9 mouse cellular contexts compared by ENCODE assay signal in genomic region chr2:130961851-130962250, GRCm38 (mm10). TPM values are rescaled to one million over a fixed set of nuclear protein-coding genes. Genes with fewer than 3 reads are reported as not detected.
DNase-seq lines count a peak whose midpoint lies in the region; ATAC-seq lines count a peak whose summit lies in the region.
"Had no signal": no experiment of that assay in that cellular context is flagged by ENCODE, and none has a peak within 500 bp of the region (broad histone marks: within the 10 kb centered on the region; RNA-seq: fewer than 3 reads in every experiment).

No protein-coding gene starts in this region.

- no peak overlapping the region for H3K4me2 ChIP-seq in midbrain, embryonic 13.5 days (replicated peaks)
- no peak overlapping the region for H3K4me2 ChIP-seq in midbrain, embryonic 16.5 days (ENCODE audit: low read length)
- H3K4me2 ChIP-seq: neural tube, embryonic 12.5 days had no signal

- no peak overlapping the region for H3K27ac ChIP-seq in midbrain, embryonic 13.5 days
- H3K27ac ChIP-seq in midbrain, embryonic 16.5 days (ENCODE audit: low read length), result no peak overlapping the region
- H3K27ac ChIP-seq: neural tube, embryonic 12.5 days had no signal

- 0 out of 2 replicates have a peak, but pooled peaks have one; percentile 14 for ATAC-seq in midbrain, embryonic 13.5 days
- no peak for ATAC-seq in midbrain, embryonic 16.5 days

- DNase-seq in cerebellum, postnatal 14 days, result peak; percentile 49 to 51
- no peak for DNase-seq in cerebellum, adult 9-11 months
- peak; percentile 23 for DNase-seq in embryo, embryonic 9.5 days (ENCODE audit: extremely low spot score)
- peak; percentile 53 for DNase-seq in lung, postnatal 36 days
- DNase-seq in urinary bladder, postnatal 4 days (ENCODE audit: low spot score in 2 of 2), result no peak
- DNase-seq in layer of hippocampus, postnatal 36 days, result no peak

- no peaks in the 10 kb centered on the region for H3K4me1 ChIP-seq in midbrain, embryonic 13.5 days (replicated peaks)
- no peaks in the 10 kb centered on the region for H3K4me1 ChIP-seq in midbrain, embryonic 16.5 days (ENCODE audit: control insufficient read depth, insufficient read depth, low read length)
- H3K4me1 ChIP-seq: neural tube, embryonic 12.5 days had no signal

- no peaks in the 10 kb centered on the region for H3K9me3 ChIP-seq in midbrain, embryonic 13.5 days
- no peaks in the 10 kb centered on the region for H3K9me3 ChIP-seq in midbrain, embryonic 16.5 days (replicated peaks; ENCODE audit: control insufficient read depth, low read length, poor library complexity, severe bottlenecking)
- H3K9me3 ChIP-seq: neural tube, embryonic 12.5 days had no signal

- no peaks in the 10 kb centered on the region for H3K27me3 ChIP-seq in midbrain, embryonic 13.5 days
- no peaks in the 10 kb centered on the region for H3K27me3 ChIP-seq in midbrain, embryonic 16.5 days (ENCODE audit: control insufficient read depth, insufficient read depth, low read depth, low read length)
- H3K27me3 ChIP-seq: neural tube, embryonic 12.5 days had no signal

- no peak overlapping the region for H3K4me3 ChIP-seq in midbrain, embryonic 13.5 days (replicated peaks)
- H3K4me3 ChIP-seq in midbrain, embryonic 16.5 days (ENCODE audit: low read depth, low read length), result no peak overlapping the region
- H3K4me3 ChIP-seq: neural tube, embryonic 12.5 days had no signal

- peaks cover 23% of the 10 kb centered on the region for H3K36me3 ChIP-seq in midbrain, embryonic 13.5 days
- peaks cover 9% of the 10 kb centered on the region for H3K36me3 ChIP-seq in midbrain, embryonic 16.5 days (ENCODE audit: control insufficient read depth, insufficient read depth, low read length)

- no peak overlapping the region for H3K9ac ChIP-seq in midbrain, embryonic 13.5 days (replicated peaks)
- H3K9ac ChIP-seq in midbrain, embryonic 16.5 days (ENCODE audit: low read depth, low read length), result no peak overlapping the region
- H3K9ac ChIP-seq: neural tube, embryonic 12.5 days had no signal

RNA-seq across cellular contexts. Expression of gene Atrn, which starts 55.6 kb away (rescaled TPM):
- 11.9 and 12.9 TPM in 2 replicates for polyA plus RNA-seq in midbrain, embryonic 13.5 days (2015; fragmentation: Nextera tagmentation; extraction: Ambion mirVana)
- 15.0 TPM in 2 replicates for polyA plus RNA-seq in midbrain, embryonic 16.5 days (2015; fragmentation: Nextera tagmentation; extraction: Ambion mirVana)
- total RNA-seq in layer of hippocampus, postnatal 36 days (2021), result 100 to 1,000 TPM; 113 TPM

RNA-seq across cellular contexts. Expression of gene 4930402H24Rik, which starts 55.6 kb away (rescaled TPM):
- polyA plus RNA-seq in midbrain, embryonic 13.5 days (2015; fragmentation: Nextera tagmentation; extraction: Ambion mirVana), result 109 and 112 TPM in 2 replicates
- 98.1 and 108 TPM in 2 replicates for polyA plus RNA-seq in midbrain, embryonic 16.5 days (2015; fragmentation: Nextera tagmentation; extraction: Ambion mirVana)
- 10 to 100 TPM; 80.1 to 90.1 TPM for total RNA-seq in layer of hippocampus, postnatal 36 days (2021)

Comparison
In these comparisons a context has a peak if more than half of its experiments do, and no peak if none do; other contexts are left out.
1. DNase-seq: peak in cerebellum, postnatal 14 days (2 of 2), embryo, embryonic 9.5 days (single experiment) and lung, postnatal 36 days (single experiment); none in cerebellum, adult 9-11 months (single experiment), urinary bladder, postnatal 4 days (0 of 2) and layer of hippocampus, postnatal 36 days (0 of 2).